Mouse (Mus musculus) left cerebral cortex, adult 9 months (tissue): Measurements from ENCODE around the gene Poln.
A peak's percentile ranks its signal among the peaks of the same experiment; 100 is the strongest.

Experiments
- DNase-seq, 2 experiments: peaks; one replicate each; pipeline ENCODE4 v3.0.0; 2022; ENCODE audit warnings: low spot score in 2 of 2

Gene Poln

GRCm38 (mm10) chr5:34119121-34119856 is 50.0 kb downstream of the Poln start:
- DNase-seq = peak; percentile 31 to 74

GRCm38 (mm10) chr5:34105681-34106080 is 63.6 kb downstream of the Poln start:
- no peak for DNase-seq

- peak in 1 of 2 experiments; percentile 81 for DNase-seq
These were observed 71.9 kb downstream of the Poln start for GRCm38 (mm10) chr5:34097333-34097732.

- DNase-seq = no peak
These were observed 76.2 kb downstream of the Poln start for GRCm38 (mm10) chr5:34093021-34093420.

- DNase-seq = no peak
These were observed 136.7 kb downstream of the Poln start for GRCm38 (mm10) chr5:34032520-34032919.

- DNase-seq = no peak
These were observed 138.2 kb downstream of the Poln start for GRCm38 (mm10) chr5:34031022-34031421.

GRCm38 (mm10) chr5:34030101-34030500 is 139.1 kb downstream of the Poln start:
- peak in 1 of 2 experiments; percentile 48 for DNase-seq

GRCm38 (mm10) chr5:34018968-34019367 is 150.3 kb downstream of the Poln start:
- no peak for DNase-seq

GRCm38 (mm10) chr5:34014652-34015051 is 154.6 kb downstream of the Poln start:
- DNase-seq = no peak

GRCm38 (mm10) chr5:34007392-34007941 is 161.8 kb downstream of the Poln start:
- no peak for DNase-seq

GRCm38 (mm10) chr5:34006832-34007231 is 162.4 kb downstream of the Poln start:
- DNase-seq = no peak

- DNase-seq = no peak
These were observed 164.6 kb downstream of the Poln start for GRCm38 (mm10) chr5:34004618-34005017.

- DNase-seq = no peak
These were observed 166.6 kb downstream of the Poln start for GRCm38 (mm10) chr5:34002636-34003035.

GRCm38 (mm10) chr5:34001401-34001800 is 167.8 kb downstream of the Poln start:
- no peak for DNase-seq

- DNase-seq = no peak
These were observed 168.4 kb downstream of the Poln start for GRCm38 (mm10) chr5:34000809-34001208.

GRCm38 (mm10) chr5:33999466-34000090 is 169.7 kb downstream of the Poln start:
- no peak for DNase-seq

GRCm38 (mm10) chr5:33998505-33998877 is 170.8 kb downstream of the Poln start:
- no peak for DNase-seq

- no peak for DNase-seq
These were observed 171.3 kb downstream of the Poln start for GRCm38 (mm10) chr5:33997829-33998504.

GRCm38 (mm10) chr5:33997051-33997741 is 172.1 kb downstream of the Poln start:
- peak in 1 of 2 experiments; percentile 82 for DNase-seq

- no peak for DNase-seq
These were observed 172.6 kb downstream of the Poln start for GRCm38 (mm10) chr5:33996694-33997045.

- DNase-seq = peak; percentile 79 to 89
These were observed 173.2 kb downstream of the Poln start, which contains the start of gene Nat8l for GRCm38 (mm10) chr5:33995843-33996693. Nat8l (plus strand) TSS chr5:33995984.
